Mouse (Mus musculus) embryonic facial prominence, embryonic 15.5 days (tissue): Measurements from ENCODE around the gene Fbxl22. TPM values are rescaled to one million over a fixed set of nuclear protein-coding genes. Genes with fewer than 3 reads are reported as not detected.

Experiments used
- ATAC-seq: fragments of 200-750 bp; cut with Nextera tagmentation; 2 replicates; pipeline ENCODE4 v1.8.0; 2017; ENCODE audit warnings: low read depth, moderate TSS enrichment; ENCODE audit not compliant: insufficient number of reproducible peaks, low FRiP score, low TSS enrichment
- H3K27ac ChIP-seq: fragments of 300-500 bp; sonication (generic); replicated peaks from 2 replicates; pipeline ENCODE4 v1.5.1; 2015; ENCODE audit warnings: mild to moderate bottlenecking, inconsistent platforms
- H3K27me3 ChIP-seq: fragments of 300-500 bp; sonication (generic); 2 replicates; pipeline ENCODE4 v1.6.1; 2015; ENCODE audit warnings: inconsistent platforms
- H3K36me3 ChIP-seq: fragments of 300-500 bp; sonication (generic); 2 replicates; pipeline ENCODE4 v1.6.1; 2015; ENCODE audit warnings: mild to moderate bottlenecking, inconsistent platforms
- H3K4me1 ChIP-seq: fragments of 300-500 bp; sonication (generic); 2 replicates; pipeline ENCODE4 v1.6.1; 2015; ENCODE audit warnings: inconsistent platforms
- H3K4me2 ChIP-seq: fragments of 300-500 bp; sonication (generic); replicated peaks from 2 replicates; pipeline ENCODE4 v1.6.1; 2015; ENCODE audit warnings: mild to moderate bottlenecking, inconsistent platforms
- H3K4me3 ChIP-seq: fragments of 300-500 bp; sonication (generic); replicated peaks from 2 replicates; pipeline ENCODE4 v1.5.1; 2015; ENCODE audit warnings: mild to moderate bottlenecking, inconsistent platforms
- H3K9ac ChIP-seq: fragments of 300-500 bp; sonication (generic); 2 replicates; pipeline ENCODE4 v1.6.1; 2015; ENCODE audit warnings: inconsistent platforms
- H3K9me3 ChIP-seq: fragments of 300-500 bp; sonication (generic); replicated peaks from 2 replicates; pipeline ENCODE4 v1.6.1; 2016; ENCODE audit warnings: inconsistent platforms
- WGBS: fragments of 180-500 bp; shearing (Covaris S2); methylation state at CpG from one replicate; pipeline ENCODE4 v1.1.7; 2015; 5-methylcytosine and 5-hydroxymethylcytosine counted together
- polyA plus RNA-seq: library from polyadenylated mRNA; unstranded; fragments of >200 nt; fragmentation: Nextera tagmentation; extraction: Ambion mirVana; gene quantifications from 2 replicates; pipeline ENCODE4 v1.2.1, GENCODE M21; 2015

Fbxl22 gene
- polyA plus RNA-seq, 1 experiment from 2014 or later, result 5.6 TPM

DNA sequence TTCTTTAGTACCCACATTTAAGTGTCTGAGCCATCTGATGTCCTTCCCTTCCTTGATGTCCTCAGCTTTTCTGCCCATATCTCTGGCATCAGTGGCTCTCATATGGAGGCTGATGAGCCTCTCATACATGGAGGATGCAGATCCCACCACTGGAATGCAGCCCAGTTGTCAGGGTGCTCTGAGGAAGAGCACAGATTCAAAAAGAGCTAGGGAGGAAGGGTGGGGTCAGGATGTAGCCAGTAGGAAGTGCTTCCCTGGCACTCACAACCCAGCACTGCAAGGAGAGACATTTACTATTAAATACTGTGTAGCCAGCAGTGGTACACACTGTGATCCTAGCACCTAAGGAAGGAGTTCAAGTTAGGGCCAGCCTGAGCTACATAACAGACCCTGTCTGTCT lies 8.0 kb downstream of the Fbxl22 start:
- Histone ChIP-seq H3K27me3 (no peaks in the 10 kb centered on the region), H3K9ac (no peak overlapping the region), H3K9me3 (no peaks in the 10 kb centered on the region), H3K4me3 (no peak overlapping the region), H3K4me1 (peaks cover 10% of the 10 kb centered on the region; the same call in 1 of the 2 replicates), H3K36me3 (peaks cover 59% of the 10 kb centered on the region), H3K4me2 (no peak overlapping the region), H3K27ac (no peak overlapping the region)
- ATAC-seq, result no peak

GRCm38 (mm10) chr9:66506011-66506410 lies 8.4 kb downstream of the Fbxl22 start:
- Histone ChIP-seq H3K9me3 (no peaks in the 10 kb centered on the region), H3K4me1 (peaks cover 9% of the 10 kb centered on the region; the same call in 1 of the 2 replicates), H3K9ac (no peak overlapping the region), H3K27me3 (no peaks in the 10 kb centered on the region), H3K27ac (no peak overlapping the region), H3K4me2 (no peak overlapping the region), H3K36me3 (peaks cover 63% of the 10 kb centered on the region), H3K4me3 (no peak overlapping the region)
- 70% methylated on average over 4 of the region's 4 CpGs for WGBS
- no peak for ATAC-seq

GRCm38 (mm10) chr9:66505141-66505917 lies 9.1 kb downstream of the Fbxl22 start:
- Histone ChIP-seq H3K9ac (no peak overlapping the region), H3K4me1 (0 out of 2 replicates have a peak, but pooled peaks cover 2% of the 10 kb centered on the region), H3K4me2 (no peak overlapping the region), H3K4me3 (no peak overlapping the region), H3K36me3 (peaks cover 68% of the 10 kb centered on the region), H3K9me3 (no peaks in the 10 kb centered on the region), H3K27me3 (no peaks in the 10 kb centered on the region), H3K27ac (no peak overlapping the region)
- ATAC-seq, result no peak
- WGBS, result 80% methylated on average over 9 of the region's 9 CpGs

GRCm38 (mm10) chr9:66504518-66504917 lies 9.9 kb downstream of the Fbxl22 start:
- no peaks in the 10 kb centered on the region for H3K9me3 ChIP-seq
- 88% methylated on average over 13 of the region's 13 CpGs for WGBS
- ATAC-seq, result no peak
- no peak overlapping the region for H3K4me2 ChIP-seq
- no peak overlapping the region for H3K4me3 ChIP-seq
- peaks cover 73% of the 10 kb centered on the region for H3K36me3 ChIP-seq
- H3K4me1 ChIP-seq, result no peaks in the 10 kb centered on the region
- H3K27me3 ChIP-seq, result no peaks in the 10 kb centered on the region
- H3K9ac ChIP-seq, result no peak overlapping the region
- H3K27ac ChIP-seq, result no peak overlapping the region

- Histone ChIP-seq H3K9ac (no peak overlapping the region), H3K27me3 (no peaks in the 10 kb centered on the region), H3K4me2 (no peak overlapping the region), H3K27ac (no peak overlapping the region), H3K9me3 (no peaks in the 10 kb centered on the region), H3K4me3 (no peak overlapping the region), H3K36me3 (peaks cover 70% of the 10 kb centered on the region), H3K4me1 (no peaks in the 10 kb centered on the region)
- no peak for ATAC-seq
- 68% methylated on average over 4 of the region's 4 CpGs for WGBS
Measured at GRCm38 (mm10) chr9:66503879-66504411, 10.4 kb downstream of the Fbxl22 start.

- H3K4me3 ChIP-seq, result no peak overlapping the region
- H3K9me3 ChIP-seq, result no peaks in the 10 kb centered on the region
- H3K4me1 ChIP-seq, result no peaks in the 10 kb centered on the region
- no peak overlapping the region for H3K27ac ChIP-seq
- ATAC-seq, result no peak
- H3K36me3 ChIP-seq, result peaks cover 66% of the 10 kb centered on the region
- H3K4me2 ChIP-seq, result no peak overlapping the region
- WGBS, result 66% methylated on average over 2 of the region's 2 CpGs
- H3K27me3 ChIP-seq, result no peaks in the 10 kb centered on the region
- no peak overlapping the region for H3K9ac ChIP-seq
Measured at GRCm38 (mm10) chr9:66501248-66501647, 13.1 kb downstream of the Fbxl22 start.

- no peak for ATAC-seq
- H3K4me1 ChIP-seq, result no peaks in the 10 kb centered on the region
- H3K4me3 ChIP-seq, result no peak overlapping the region
- no peak overlapping the region for H3K4me2 ChIP-seq
- H3K36me3 ChIP-seq, result peaks cover 61% of the 10 kb centered on the region
- H3K9me3 ChIP-seq, result no peaks in the 10 kb centered on the region
- no peak overlapping the region for H3K27ac ChIP-seq
- no peaks in the 10 kb centered on the region for H3K27me3 ChIP-seq
- H3K9ac ChIP-seq, result no peak overlapping the region
Measured at GRCm38 (mm10) chr9:66493992-66494391, 20.4 kb downstream of the Fbxl22 start.

- Histone ChIP-seq H3K9me3 (no peaks in the 10 kb centered on the region), H3K4me1 (no peaks in the 10 kb centered on the region), H3K27ac (no peak overlapping the region), H3K4me3 (no peak overlapping the region), H3K4me2 (no peak overlapping the region), H3K36me3 (peaks cover 60% of the 10 kb centered on the region), H3K9ac (no peak overlapping the region), H3K27me3 (no peaks in the 10 kb centered on the region)
- 83% methylated on average over 1 of the region's 1 CpGs for WGBS
- ATAC-seq, result no peak
Measured at GRCm38 (mm10) chr9:66492361-66492760, 22.0 kb downstream of the Fbxl22 start.

DNA sequence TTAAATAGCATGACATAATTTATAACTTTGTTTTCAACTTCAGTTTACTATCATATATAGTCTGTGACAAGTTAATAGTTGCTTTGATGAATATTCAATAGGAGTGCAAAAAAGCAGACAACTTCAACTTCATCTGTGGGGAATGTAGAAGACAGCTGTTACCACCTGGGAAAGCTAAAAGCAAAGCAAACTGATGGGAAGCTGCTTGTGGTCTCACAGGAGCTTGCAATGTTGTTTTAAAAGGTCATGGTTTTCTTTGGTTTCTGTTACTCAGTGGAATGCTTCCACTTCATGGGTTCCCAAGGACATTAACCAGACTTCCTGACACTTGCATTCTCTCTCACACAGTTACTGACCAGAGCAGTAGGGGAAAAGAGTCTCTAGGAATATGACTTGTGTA lies 25.6 kb downstream of the Fbxl22 start:
- H3K27ac ChIP-seq, result no peak overlapping the region
- H3K4me2 ChIP-seq, result no peak overlapping the region
- no peak overlapping the region for H3K4me3 ChIP-seq
- H3K36me3 ChIP-seq, result peaks cover 73% of the 10 kb centered on the region
- no peak for ATAC-seq
- no peak overlapping the region for H3K9ac ChIP-seq
- H3K27me3 ChIP-seq, result no peaks in the 10 kb centered on the region
- no peaks in the 10 kb centered on the region for H3K9me3 ChIP-seq
- no peaks in the 10 kb centered on the region for H3K4me1 ChIP-seq

GRCm38 (mm10) chr9:66483429-66483828 lies 31.0 kb downstream of the Fbxl22 start:
- WGBS, result 83% methylated on average over 3 of the region's 3 CpGs
- no peak overlapping the region for H3K4me2 ChIP-seq
- no peaks in the 10 kb centered on the region for H3K27me3 ChIP-seq
- no peaks in the 10 kb centered on the region for H3K4me1 ChIP-seq
- H3K27ac ChIP-seq, result no peak overlapping the region
- H3K9me3 ChIP-seq, result no peaks in the 10 kb centered on the region
- H3K4me3 ChIP-seq, result no peak overlapping the region
- H3K9ac ChIP-seq, result no peak overlapping the region
- ATAC-seq, result no peak
- H3K36me3 ChIP-seq, result peaks cover 51% of the 10 kb centered on the region

- H3K9ac ChIP-seq, result no peak overlapping the region
- H3K4me2 ChIP-seq, result no peak overlapping the region
- H3K9me3 ChIP-seq, result no peaks in the 10 kb centered on the region
- H3K4me1 ChIP-seq, result no peaks in the 10 kb centered on the region
- H3K4me3 ChIP-seq, result no peak overlapping the region
- ATAC-seq, result no peak
- H3K27ac ChIP-seq, result no peak overlapping the region
- no peaks in the 10 kb centered on the region for H3K27me3 ChIP-seq
- H3K36me3 ChIP-seq, result peaks cover 29% of the 10 kb centered on the region
- WGBS, result 75% methylated on average over 2 of the region's 2 CpGs
Measured at GRCm38 (mm10) chr9:66477785-66478184, 36.6 kb downstream of the Fbxl22 start.

- no peak for ATAC-seq
- H3K9ac ChIP-seq, result no peak overlapping the region
- no peaks in the 10 kb centered on the region for H3K27me3 ChIP-seq
- H3K4me1 ChIP-seq, result no peaks in the 10 kb centered on the region
- H3K27ac ChIP-seq, result no peak overlapping the region
- H3K36me3 ChIP-seq, result peaks cover 32% of the 10 kb centered on the region
- no peaks in the 10 kb centered on the region for H3K9me3 ChIP-seq
- WGBS, result 54% methylated on average over 4 of the region's 4 CpGs
- no peak overlapping the region for H3K4me2 ChIP-seq
- no peak overlapping the region for H3K4me3 ChIP-seq
Measured at GRCm38 (mm10) chr9:66465087-66465486, 49.3 kb downstream of the Fbxl22 start.
